Mouse (Mus musculus): ENCODE data around the gene Atp13a4. TPM values are rescaled to one million over a fixed set of nuclear protein-coding genes. Genes with fewer than 3 reads are reported as not detected.

Atp13a4 gene
- not detected for total RNA-seq (2021)
- long read RNA-seq, experiment 1 = 0 reads
- long read RNA-seq, experiment 2 = 0 reads

DNA sequence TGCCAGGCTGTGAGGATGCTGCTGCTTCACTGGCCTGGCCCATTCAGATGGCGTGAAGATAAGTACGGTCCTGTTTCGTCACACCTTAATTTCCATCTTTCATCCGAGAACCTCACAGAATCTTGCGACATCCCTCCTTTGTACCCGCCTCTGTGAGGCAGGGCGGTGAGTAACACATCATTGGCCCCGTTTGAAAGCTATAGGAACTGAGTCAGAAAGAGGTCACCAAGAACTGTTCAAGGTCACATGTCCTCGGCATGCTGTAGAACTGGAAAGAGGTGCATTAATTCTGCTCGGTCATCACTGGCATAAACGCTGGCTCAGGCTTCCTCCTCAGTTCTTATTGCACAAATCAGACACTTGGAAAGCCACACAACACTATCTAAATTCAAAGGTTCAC is at the start of gene Atp13a4:
Gene Atp13a4, minus strand, starts transcription at position 36 of the 400 bp plus-strand sequence.
- no peak for TF ChIP-seq CTCF (IDR thresholded peaks at IDR 0.05)
- no peak within 1 kb of the TSS for H3K4me3 ChIP-seq
- DNase-seq = no peak
- intact Hi-C loops (cut with DNase I) = no loop called here
- H3K27ac ChIP-seq = no peak within 1 kb of the TSS

DNA sequence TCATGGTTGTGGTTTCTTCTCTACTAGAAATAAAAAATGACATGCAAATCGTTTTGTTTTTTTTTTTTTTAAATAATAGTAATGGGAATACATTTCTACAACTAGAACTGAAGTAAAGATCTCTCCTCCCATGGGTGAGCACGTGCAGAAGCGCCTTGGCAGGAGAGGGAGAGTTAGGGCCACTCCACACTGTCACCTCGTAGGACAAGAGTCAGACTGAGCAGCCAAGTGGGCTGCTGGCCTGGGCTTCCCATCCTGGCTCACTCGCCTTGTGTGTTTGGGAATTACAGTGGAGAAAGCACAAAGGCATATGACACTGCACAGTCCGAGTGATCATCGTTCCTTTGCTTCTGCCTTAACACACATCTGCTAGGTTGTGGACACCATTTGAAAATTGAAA is 47.5 kb upstream of the Atp13a4 start:
- Histone ChIP-seq H3K4me3 (no peak overlapping the region), H3K27ac (no peak overlapping the region)
- no peak for TF ChIP-seq CTCF (IDR thresholded peaks at IDR 0.05)
- intact Hi-C loops (cut with DNase I) = no loop called here
- DNase-seq = no peak

DNA sequence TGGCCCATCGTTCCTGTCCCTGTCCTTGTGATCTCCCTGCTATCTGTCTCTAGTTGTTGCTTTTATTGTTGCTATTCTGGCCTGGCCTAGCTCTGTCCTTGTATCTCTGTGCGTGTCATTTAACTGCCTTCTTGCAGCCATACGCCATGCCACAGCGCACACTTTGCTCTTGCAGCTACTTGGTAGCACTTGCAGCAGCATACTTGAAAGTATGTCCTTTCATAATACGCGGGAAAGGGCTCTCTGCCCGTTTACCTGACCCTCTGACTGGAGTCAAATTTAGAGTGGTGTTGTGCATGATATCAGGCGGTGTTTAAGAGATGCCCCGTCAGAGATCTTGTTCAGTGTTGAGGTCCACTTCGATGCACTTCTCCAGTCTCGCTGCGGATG is 35.1 kb upstream of the Atp13a4 start:
- intact Hi-C loops (cut with DNase I) = loop anchor here (5.0 to 10.0 kb wide), 2 partner anchors 742 to 985 kb away; no protein-coding TSS in a partner anchor
- Histone ChIP-seq H3K27ac (peak overlapping the region; percentile 91), H3K4me3 (peak overlapping the region; percentile 89)
- DNase-seq = peak; percentile 23
- TF ChIP-seq CTCF (IDR thresholded peaks at IDR 0.05) = no peak

DNA sequence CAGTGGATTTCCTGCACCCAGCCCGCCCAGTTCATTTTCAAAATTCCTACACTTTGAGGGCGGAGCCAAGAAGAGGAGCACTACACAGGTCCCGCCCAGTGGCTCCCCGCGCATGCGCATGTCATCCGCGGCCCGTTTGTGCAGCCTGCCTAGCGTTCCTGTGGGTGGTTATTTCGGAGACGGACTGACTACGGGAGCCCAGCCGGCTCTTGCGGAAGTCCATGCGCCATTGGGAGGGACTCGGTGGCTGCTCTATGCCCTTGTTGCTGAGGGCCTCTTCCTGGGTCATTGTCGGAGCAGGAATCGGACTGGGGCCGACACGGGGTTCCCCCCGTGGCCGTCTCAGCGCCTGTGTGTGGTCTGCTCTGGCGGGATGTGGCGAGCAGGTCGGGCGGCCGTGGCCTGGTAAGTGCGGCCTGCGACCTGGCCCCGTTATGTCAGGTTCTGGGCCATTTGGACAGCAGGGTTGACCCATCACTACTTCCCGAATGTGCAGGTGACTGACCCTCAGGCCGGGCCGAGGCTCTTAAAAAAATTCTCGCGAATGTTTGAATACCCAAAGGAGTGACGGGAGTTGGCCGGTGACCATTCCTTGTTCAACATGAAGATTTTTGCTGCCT is 34.6 kb upstream of the Atp13a4 start, which contains the start of gene Opa1:
Gene Opa1, plus strand, starts transcription at position 168 of the 620 bp plus-strand sequence.
- peak; percentile 96 for DNase-seq
- intact Hi-C loops (cut with DNase I) = loop anchor here (5.0 to 10.0 kb wide), 2 partner anchors 742 to 984 kb away; no protein-coding TSS in a partner anchor
- Histone ChIP-seq H3K27ac (peak within 1 kb of the TSS; percentile 91), H3K4me3 (peak within 1 kb of the TSS; percentile 89)
- TF ChIP-seq CTCF (IDR thresholded peaks at IDR 0.05) = no peak

DNA sequence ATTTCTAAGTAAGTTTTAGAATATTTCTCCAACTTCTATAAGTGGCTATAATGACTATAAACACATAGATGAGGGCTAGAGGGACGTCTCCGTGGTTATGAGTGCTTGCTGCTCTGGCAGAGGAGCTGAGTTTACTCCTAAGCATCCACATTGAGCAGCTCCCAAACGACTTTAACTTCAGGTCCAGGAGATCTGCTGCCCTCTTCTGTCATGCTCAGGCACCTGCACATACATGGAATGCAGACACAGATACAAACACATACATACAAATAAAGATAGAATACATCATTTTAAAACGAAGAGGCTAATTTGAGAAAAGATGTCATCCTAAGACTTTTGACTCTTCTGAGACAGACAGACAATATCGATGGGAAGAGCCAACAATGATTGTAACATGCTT is 31.0 kb upstream of the Atp13a4 start:
- no peak for DNase-seq
- H3K4me3 ChIP-seq = no peak overlapping the region
- H3K27ac ChIP-seq = no peak overlapping the region
- intact Hi-C loops (cut with DNase I) = loop anchor here (5.0 to 10.0 kb wide), 2 partner anchors 738 to 981 kb away; no protein-coding TSS in a partner anchor
- TF ChIP-seq CTCF (IDR thresholded peaks at IDR 0.05) = peak; percentile 50

DNA sequence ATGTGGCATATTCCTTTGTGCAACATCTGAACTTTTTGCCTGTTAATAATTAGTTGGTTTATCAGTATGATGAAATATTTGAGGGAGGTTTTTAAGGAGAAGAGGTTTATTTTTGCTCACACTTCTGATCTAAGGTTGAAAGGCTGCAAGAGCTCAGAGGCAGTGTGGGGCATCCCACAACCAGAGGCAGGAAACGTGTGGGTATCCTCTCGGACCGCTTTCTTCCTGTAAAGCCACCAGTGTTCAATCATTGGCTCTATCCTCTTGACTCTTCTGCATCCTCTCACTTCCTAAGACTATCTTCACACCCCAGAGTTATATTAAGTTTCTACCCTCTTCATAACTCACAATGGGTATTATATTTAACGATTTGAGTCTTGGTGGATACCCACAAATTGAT is 29.3 kb upstream of the Atp13a4 start:
- DNase-seq = no peak
- intact Hi-C loops (cut with DNase I) = loop anchor here (10.0 kb wide), 1 partner anchor 979 kb away; no protein-coding TSS in a partner anchor
- no peak for TF ChIP-seq CTCF (IDR thresholded peaks at IDR 0.05)
- H3K27ac ChIP-seq = no peak overlapping the region
- no peak overlapping the region for H3K4me3 ChIP-seq

DNA sequence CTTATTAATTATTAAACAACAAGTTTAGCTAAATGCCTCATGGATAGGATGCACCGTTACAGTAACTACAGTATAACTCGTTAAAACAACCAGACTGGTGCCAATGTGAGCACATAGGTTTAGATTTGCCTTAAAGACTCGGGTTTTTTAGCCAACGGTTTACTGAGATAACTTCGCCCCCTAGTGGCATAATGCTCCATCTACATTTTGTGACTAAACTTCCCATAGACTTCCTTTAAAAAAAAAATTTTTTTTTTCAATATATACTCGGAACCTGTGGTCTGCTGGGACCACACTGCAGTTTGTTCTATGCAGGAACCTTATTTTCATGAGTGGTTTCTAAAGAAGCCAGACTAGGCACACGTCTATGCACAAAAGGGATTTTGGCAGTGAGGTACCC is 16.2 kb upstream of the Atp13a4 start:
- Histone ChIP-seq H3K4me3 (0 out of 2 replicates have a peak overlapping the region, but pooled peaks have one; percentile 13), H3K27ac (no peak overlapping the region)
- peak; percentile 80 for TF ChIP-seq CTCF (IDR thresholded peaks at IDR 0.05)
- DNase-seq = no peak
- intact Hi-C loops (cut with DNase I) = loop anchor here (1.0 kb wide), 1 partner anchor 723 kb away; no protein-coding TSS in a partner anchor

DNA sequence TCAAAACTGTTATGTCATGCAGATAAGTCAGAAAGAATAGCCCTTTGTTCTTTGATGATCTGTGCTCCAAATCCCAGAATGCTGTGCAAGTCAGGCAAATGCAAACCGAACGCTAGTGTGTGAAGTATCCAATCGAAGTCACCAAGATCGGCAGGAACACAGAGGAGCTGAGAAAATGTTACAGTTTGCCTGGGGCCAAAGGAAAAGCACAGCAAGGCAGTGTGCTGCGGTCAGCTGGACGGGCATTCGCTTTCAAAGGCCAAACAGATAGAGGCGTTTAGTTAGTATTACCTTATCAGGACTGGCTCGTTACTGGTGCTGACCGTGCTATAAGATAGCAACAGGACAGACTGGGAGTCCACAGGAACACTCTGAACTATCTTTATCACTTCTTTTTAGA is 15.8 kb upstream of the Atp13a4 start:
- intact Hi-C loops (cut with DNase I) = no loop called here
- 0 out of 2 replicates have a peak overlapping the region, but pooled peaks have one; percentile 13 for H3K4me3 ChIP-seq
- no peak for DNase-seq

DNA sequence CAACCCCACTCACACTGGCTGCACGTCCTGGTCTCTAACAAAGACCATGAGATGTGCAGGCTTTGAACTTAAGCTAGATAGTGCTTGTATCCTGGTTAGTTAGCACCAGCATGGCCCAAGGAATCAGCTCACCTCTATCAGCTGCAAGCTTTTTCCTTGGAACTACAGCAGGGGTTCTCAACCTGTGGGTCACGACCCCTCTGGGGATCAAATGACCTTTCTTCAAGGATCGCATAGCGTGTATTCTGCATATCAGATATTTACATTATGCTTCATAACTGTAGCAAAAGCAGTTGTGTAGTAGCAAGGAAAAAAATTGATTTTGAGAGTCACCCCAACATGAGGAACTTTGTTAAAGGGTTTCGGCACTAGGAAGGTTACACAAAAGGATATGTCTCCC is 15.0 kb upstream of the Atp13a4 start:
- TF ChIP-seq CTCF (IDR thresholded peaks at IDR 0.05) = no peak
- Histone ChIP-seq H3K4me3 (no peak overlapping the region), H3K27ac (no peak overlapping the region)
- no peak for DNase-seq
- intact Hi-C loops (cut with DNase I) = no loop called here

More for the DNA sequence above, 15.8 kb upstream of the Atp13a4 start:
- TF ChIP-seq CTCF (IDR thresholded peaks at IDR 0.05) = no peak
- H3K27ac ChIP-seq = no peak overlapping the region

DNA sequence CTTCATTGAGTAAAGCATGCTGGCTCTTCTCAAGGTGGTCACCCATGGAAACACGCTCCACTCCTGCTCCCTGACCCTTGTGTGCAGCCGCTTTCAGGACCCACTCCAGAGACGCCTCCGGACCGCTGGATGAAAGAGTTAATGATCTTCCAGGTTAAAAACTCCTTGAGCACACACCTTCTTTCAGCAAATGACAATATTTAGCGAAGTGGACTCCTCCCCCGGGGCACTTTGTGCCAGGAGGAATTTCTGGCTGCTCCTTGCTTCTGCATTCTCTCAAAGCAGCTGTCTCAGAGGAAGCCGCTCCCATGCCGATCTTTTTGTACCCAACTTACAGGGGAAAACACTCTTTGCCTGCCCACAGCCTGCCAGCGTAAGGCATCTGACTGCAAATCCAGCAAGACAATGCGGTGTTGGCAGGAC is 3.4 kb downstream of the Atp13a4 start:
- Histone ChIP-seq H3K27ac (no peak overlapping the region), H3K4me3 (no peak overlapping the region)
- intact Hi-C loops (cut with DNase I) = no loop called here
- no peak for TF ChIP-seq CTCF (IDR thresholded peaks at IDR 0.05)
- no peak for DNase-seq

DNA sequence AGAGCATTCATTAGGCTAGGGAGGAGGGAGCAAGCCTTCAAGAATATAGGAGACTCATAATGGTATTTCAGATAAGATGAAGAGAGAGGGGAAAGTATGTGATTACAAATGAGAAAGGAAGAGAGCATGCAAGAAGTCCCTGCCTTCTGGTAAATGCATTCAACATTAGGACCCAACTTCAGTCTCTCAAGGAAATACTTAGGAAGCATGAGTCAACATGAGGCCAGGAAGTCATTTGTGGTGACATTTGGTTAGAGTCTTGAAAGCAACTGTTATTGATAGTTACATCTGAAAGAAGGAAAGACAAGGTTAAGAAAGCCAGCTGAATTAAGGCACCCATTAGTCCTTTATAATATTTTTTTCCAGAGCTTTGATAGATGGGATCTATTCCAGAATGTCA is 4.8 kb downstream of the Atp13a4 start:
- H3K27ac ChIP-seq = no peak overlapping the region
- TF ChIP-seq CTCF (IDR thresholded peaks at IDR 0.05) = no peak
- DNase-seq = no peak
- intact Hi-C loops (cut with DNase I) = no loop called here
- no peak overlapping the region for H3K4me3 ChIP-seq

DNA sequence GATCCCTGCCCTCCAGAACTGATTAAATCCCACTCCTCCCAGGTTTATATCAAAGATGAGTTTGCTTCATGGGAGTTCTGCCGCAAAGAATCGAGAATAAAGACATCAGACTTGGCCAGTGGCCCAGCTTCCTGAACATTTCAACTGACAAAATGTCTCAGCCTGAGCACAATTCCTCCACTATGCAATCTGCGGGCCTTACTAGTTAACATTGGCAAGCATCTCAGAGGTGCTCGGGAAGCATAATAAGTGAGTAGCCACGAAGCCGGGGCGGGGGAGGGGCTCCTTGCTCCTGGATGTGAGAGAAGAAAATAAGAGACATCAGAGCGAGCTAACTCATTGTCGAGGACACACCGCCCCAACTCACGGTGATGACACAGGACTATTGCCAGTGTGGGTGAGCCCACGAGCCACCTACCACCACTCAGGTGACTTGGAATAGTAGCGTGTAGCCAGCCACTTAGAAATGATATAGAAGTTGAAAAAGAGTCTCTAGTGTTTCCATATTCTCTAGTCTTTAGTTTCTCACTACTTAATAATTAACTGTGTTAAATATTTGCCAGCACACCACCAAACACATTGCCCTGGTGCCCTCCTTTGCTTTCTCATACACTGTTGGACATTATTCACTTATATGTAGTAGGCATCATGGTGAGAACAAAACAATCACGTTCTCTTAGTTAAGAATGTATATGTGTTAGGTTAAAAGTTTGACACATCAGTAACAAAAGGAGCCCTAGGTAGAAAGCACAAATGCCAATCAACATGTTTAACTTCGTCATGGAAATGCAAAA is 8.1 kb downstream of the Atp13a4 start:
- no peak overlapping the region for H3K4me3 ChIP-seq
- H3K27ac ChIP-seq = no peak overlapping the region
- DNase-seq = no peak
- no peak for TF ChIP-seq CTCF (IDR thresholded peaks at IDR 0.05)
- intact Hi-C loops (cut with DNase I) = no loop called here

DNA sequence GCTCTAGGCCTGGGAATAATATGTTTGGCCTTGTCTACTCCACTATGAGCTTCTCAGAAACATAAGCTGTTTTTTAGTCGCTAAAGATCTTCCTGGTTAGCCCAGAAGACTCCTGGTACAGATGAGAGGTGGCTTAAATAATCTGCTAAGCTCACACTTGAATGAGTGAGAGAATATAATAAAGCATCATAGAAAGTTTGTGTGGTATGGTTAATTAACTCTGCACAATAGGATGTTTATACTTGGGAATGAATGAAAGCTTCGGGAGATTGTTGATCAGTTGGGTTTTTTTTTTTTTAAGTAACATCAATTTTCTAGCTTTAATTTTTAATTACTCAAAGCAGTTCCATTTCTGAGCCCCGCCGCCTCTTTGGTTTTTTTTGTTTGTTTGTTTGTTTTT is 8.8 kb downstream of the Atp13a4 start:
- no peak overlapping the region for H3K27ac ChIP-seq
- no peak overlapping the region for H3K4me3 ChIP-seq
- no peak for DNase-seq
- intact Hi-C loops (cut with DNase I) = no loop called here
- no peak for TF ChIP-seq CTCF (IDR thresholded peaks at IDR 0.05)
